Mouse (Mus musculus): ENCODE data around the gene Gba2.

Gba2 gene

DNA sequence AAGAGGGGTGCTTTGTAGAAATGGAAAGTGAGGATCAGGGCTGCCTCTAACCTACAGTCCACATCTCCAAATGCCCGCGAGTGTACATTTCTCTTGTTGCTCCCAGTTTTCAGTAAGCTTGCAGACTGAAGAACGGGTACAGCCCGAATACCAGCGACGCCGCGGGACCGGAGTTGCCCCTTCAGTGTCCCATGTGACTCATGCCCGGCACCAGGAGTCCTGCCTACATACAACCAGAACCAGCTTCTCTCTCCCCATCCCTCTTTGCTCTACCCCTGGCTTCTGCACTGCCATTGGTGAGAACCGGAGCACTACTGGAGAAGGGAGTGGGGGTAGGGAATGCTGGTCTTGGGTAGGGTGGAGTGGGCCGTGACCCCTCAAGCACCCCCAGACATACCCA is 2.7 kb upstream of the Gba2 start:
- no peak for DNase-seq (ENCODE audit: low read depth, low spot score)

DNA sequence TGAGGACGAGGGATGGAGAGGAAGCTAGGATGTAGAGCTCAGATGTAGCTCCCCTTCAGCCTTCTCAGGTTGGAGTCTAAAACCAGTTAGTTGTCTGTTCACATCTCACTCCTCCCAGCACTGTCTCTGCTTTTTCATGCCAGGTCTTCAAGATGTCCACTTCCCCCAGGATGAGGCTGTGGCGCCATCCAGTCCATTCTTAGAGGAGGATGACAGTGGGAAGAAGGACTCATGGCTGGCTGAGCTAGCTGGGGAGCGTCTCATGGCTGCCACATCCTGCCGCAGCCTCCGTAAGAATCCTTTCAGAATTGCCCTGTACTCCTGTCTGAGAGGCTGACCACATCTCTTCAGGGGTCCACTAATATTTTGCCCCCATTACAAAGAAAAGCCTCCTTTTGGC is 2.0 kb upstream of the Gba2 start:
- no peak for DNase-seq (ENCODE audit: low read depth, low spot score)

DNA sequence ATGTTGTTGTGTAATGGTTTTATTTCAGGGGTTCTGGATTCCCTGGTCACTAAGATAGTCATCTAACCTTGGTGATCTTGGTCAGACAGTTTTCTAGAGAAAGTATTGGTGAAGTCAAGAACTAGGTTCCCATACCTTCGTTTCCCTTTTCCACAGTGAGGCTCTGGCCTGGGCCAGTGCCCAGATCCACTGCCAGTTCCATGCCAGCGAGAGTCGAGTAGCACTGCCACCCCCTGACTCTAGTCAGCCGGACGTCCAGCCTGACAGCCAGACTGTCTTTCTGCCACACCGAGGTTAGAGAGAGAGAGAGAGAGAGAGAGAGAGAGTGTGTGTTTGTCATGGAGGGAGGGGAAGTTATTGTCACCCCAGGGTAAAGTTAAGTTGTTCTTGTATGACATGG is 1.1 kb upstream of the Gba2 start:
- DNase-seq (ENCODE audit: low read depth, low spot score): no peak

DNA sequence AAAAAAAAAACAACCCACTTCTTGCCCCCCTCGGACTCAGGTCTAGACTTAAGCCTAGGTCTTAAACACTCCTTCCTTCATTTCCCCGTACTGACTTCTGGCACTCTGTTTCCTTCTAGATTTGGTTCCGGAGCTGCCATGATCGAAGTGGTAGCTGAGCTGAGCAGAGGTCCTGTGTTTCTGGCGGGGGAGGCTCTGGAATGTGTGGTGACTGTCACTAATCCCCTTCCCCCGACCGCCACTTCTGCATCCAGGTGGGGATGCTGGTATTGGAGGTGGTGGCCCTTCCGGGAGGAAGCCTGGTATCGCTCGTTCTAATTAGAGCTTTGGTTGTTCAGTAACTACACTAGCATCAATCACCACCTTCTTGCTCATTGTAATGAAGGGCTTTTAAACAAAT is 583 bp upstream of the Gba2 start:
- no peak for DNase-seq (ENCODE audit: low read depth, low spot score)

DNA sequence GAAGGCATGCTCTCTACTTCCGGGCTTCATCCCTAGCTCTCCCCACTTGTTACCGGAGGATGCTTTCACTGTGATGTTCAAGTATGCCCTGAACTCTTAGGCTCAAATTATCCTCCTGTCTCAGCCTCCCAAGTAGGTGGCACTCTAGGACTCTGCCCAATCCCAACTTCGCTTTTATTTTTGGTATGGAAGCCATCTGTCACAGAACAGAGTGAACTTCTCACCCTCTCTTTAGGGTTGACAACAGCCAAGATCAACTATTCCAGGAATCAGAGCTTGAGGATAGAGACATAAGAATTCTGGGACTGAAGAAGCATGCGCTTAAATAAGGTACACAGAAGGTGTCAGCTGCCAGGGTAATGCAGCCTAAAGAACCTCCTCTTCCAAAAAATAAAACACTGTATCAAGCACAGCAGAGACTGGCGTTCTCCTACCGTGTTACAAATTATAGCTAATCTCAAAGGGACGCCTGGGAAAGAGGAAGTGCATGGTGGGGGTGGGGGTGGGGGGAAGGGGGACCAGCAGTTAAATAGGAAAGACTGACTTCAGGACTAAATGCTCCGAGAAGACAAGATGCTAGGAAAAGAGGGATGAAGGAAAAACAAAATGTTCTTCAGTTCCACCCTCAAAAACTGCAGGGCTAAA is 1.3 kb downstream of the Gba2 start:
- no peak for DNase-seq (ENCODE audit: low read depth, low spot score)

DNA sequence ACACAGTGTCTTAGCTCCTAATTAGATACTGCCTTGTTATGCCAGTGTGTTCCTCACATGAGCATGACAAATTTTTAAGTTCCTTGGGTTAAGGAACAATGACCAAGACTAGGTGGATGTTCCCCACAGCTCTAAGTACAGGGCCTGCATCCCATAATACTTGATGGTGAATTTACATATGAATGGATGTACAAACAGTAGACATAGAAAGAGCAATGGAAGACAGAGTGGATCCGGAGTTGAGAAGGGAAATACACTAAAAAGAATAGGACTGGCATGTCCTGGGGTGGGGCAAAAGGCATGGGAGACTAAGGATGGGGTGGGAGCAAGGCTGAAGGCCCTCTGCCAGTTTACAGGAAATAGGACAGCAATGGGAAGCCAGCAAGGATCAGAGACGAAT is 3.3 kb downstream of the Gba2 start:
- DNase-seq (ENCODE audit: low read depth, low spot score): no peak

DNA sequence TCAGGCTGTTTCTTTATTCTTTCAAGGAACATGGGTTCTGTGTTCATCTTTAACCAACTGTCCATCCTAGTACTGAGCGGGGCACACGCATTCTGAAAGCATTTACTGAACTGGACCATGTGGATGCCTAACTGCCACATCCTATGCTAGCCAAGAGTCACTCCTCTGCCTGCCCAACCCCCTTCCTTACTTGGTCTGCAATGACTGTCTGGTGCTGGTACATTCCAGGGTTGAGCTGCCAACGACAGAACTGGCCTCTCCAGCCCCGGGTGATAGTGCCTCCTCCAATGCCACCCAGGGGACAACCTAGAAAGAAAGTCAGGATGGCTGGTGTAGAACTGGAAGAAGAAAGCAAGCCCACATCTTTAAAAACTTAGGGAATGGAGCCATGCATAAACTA is 5.1 kb downstream of the Gba2 start:
- no peak for DNase-seq (ENCODE audit: low read depth, low spot score)

DNA sequence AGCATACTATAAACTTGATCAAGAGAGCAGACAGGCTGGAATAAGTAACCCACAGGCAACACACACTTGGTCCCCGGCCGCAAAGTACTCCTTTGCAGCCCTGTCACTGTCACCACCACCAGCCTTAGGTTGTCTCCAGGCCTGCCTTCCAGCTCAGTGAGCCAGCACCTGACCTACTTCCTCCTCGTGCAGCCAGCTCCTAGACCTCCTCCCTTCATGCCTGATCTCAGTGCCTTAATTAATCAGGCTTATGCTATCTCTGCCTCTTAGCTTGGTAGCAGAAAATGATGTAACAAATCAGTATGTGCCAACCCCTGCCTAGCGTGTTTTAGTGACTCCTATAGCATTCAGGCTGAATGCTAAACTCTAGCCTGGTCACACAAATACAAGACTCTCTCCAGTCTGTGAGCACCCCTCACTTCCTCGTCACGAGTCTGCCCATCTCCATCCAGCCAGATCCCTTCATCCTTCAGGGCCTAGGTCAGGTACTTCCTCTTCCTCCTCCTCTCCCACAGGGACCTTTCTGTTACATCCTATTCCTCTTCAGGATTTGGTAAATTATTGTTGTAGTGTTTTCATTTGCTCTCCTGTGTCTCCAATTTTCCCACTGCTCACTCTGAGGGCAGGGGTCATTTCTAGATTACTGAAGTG is 7.2 kb downstream of the Gba2 start:
- no peak for DNase-seq (ENCODE audit: low read depth, low spot score)

DNA sequence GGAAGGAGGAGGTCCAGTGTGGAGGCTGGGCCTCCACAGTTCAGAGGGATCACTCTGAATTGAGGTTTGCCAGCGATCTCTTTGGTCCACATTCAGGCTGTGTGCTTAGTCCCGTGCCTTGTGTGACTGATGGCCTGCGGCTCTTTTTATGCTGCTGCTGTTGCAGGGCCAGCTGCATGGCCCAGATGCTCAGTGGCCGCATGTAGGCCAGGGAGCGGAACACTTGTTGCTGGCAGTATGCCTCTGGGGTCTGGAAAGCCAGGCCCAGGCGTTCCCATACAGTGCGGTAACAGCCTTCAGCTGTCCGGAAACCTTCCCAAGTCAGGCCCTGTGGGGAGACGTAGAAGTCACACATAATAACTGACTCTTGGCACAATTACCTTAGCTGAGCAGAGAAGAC is 11.5 kb downstream of the Gba2 start:
- no peak for DNase-seq (ENCODE audit: low read depth, low spot score)

DNA sequence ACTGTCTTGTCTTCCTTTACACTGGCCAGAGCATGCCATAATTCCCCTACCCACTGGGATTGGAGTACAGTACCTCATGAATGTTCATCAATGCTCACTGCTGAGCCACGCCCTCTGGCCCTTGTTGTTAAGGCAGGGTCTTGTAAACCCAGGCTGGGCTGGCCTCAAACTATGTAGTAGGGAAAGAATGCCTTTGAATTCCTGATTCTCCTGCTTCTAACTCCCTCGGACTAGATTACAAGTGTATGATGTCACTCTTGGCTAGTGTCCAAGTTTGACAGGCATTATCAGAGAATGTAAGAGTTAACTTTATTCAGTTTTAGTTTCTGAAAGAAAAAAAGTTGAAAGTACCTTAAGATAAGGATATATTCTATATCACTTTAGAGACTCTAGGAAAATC is 14.4 kb downstream of the Gba2 start:
- DNase-seq (ENCODE audit: low read depth, low spot score): no peak

DNA sequence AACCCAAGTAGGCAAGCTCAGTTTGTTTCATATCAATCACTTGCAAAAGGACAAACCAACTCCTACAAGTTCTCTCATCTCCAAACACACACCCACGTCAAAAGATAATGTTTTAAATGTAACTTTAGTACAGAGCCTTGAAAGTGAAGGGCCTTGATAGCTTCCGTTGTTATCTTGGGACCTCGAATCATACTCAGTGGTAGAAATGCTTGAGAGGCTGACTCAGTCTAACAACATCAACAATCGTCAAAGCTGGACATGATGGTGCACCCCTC is 15.1 kb downstream of the Gba2 start:
- DNase-seq (ENCODE audit: low read depth, low spot score): no peak

DNA sequence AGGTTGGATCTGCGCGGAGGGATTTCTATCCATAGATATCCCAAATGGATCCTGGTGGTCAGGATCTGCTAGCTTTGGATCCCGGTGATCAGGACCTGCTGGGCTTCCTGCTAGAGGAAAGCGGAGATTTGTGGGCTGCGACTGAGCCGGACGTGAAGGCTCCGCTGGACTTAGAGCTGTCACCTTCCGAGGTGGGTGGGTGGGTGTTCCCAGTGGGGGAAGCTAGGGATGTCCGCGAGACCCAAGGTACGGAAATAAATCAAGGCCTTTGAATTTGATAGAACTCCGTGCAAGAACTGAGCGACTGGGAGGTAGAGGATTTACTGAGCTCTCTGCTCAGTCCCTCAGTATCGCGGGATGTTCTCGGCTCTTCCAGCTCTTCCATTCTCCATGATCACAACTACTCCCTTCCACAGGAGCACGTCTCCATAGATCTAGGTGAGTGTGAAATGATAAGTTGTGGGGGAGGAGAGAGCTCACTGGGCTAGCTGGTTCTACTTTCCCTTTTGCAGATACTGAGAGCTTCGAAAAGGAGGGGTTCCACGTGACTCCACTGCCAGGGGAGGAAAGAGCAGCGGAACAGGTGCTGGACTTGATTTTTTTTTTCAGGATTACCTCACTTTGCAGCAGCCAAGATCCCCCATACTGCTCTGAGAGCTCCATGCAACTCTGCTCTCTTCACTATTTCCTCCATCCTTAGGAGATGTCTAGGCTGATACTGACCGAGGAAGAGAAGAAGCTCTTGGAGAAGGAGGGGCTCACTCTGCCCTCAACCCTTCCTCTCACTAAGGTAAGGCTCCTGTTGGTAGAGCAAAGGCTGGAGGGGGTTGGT is 15.7 kb downstream of the Gba2 start:
- DNase-seq (ENCODE audit: low read depth, low spot score): no peak

DNA sequence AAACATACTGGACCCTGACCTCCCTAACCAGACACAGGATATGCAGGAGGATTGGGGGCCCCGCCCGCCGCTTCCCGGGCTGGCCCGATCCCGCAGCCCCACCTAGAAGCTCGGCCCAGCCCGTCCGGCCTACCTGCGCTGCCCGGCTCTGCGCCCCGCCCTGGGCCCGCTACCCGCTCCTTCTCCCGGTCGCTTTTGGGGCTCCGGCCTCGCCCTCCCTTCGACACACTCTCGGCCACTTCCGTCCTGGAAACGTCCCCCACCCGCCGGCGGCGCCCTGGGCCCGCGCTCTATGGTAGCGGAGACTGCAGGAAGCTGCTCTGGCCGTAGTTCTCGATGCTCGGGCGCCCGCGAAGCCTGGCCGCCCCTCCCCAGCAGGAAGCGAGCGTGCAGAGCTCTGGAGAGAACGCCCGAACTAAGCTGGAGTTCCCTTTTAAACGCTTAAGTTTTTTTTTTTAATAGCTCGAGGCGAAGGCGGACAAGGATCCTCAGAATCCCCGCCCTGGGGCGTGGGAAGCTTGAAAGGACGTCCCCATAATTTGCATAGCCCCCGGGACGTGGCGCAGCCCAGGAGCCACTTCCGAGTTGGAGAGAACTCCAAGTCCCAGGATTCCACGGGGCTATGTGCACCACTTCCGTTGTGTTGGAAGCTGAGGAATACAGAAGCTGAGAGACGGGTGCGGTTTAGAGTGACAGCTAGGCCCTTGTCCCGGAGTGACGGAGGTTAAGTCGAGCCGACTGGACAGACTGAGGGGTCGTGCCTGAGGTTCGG is 16.5 kb downstream of the Gba2 start, which contains the start of the genes Creb3 and Tln1:
TSS of gene Creb3 (plus strand) at position 336 of the 772 bp plus-strand sequence.
TSS of gene Tln1 (minus strand) at position 695 of the 772 bp plus-strand sequence.
- DNase-seq (ENCODE audit: low read depth, low spot score): peak; percentile 94

DNA sequence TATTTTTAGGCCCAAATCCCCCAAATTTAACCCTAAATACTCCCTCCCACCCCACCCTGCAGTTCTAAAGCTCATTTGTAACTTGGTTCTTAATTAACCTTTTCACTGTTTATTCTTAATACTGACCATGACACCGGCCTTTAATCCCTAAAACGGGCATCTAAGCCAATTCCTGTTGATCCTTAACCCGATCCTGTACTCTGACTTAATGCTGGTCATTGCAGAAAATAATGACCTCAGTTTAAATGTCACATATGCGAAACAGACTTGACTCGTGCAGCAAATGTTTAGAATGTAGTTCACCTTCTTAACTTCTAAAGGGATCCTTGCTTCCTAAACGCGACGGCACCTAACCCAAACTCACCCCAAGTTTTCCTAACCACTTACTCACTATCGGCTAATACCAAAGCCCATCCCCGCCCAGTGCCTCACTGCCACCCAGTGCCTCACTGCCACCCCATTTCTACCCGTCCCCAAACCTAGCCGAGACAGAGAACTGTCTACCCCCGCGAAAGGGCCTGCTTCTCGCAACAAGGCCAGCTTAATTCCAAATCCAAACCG is 17.2 kb downstream of the Gba2 start:
- DNase-seq (ENCODE audit: low read depth, low spot score): no peak

DNA sequence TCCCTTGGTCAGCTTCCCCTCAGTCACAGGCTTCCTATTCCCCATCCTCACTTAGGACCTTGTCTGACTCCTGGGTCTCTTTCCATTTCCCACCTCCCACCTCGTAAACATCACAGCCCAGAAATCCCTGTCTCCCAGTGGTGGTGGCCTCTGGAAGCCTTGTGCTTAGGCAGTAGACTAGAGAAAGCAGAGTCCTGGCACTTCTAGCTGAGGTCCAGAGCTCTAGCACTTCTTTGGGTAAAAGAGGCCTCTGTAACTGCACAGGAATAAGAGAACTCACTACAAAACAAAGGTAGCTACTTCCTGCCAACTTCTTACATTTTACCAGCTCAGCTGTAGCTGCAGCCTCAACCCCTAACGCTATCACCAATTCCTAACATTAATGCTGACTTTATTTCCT is 17.7 kb downstream of the Gba2 start:
- DNase-seq (ENCODE audit: low read depth, low spot score): no peak

DNA sequence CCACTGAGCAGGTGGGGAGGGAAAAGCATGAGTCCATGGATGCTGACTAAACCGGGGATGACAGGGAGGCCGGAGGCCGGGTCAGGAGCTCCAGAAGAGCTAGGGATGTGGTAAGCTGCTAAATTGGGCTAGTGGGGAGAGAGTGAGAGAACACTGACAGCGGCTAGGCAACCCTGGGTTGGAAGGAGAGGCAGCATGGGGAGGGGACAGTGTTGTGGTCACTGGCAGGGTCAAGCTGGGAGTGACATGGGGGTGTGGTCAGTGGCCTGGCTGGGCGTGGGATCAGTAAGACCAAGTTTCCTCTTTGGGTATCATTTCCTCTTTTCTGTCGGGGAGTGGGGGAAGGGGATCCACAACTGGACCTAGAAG is 18.4 kb downstream of the Gba2 start:
- DNase-seq (ENCODE audit: low read depth, low spot score): no peak

DNA sequence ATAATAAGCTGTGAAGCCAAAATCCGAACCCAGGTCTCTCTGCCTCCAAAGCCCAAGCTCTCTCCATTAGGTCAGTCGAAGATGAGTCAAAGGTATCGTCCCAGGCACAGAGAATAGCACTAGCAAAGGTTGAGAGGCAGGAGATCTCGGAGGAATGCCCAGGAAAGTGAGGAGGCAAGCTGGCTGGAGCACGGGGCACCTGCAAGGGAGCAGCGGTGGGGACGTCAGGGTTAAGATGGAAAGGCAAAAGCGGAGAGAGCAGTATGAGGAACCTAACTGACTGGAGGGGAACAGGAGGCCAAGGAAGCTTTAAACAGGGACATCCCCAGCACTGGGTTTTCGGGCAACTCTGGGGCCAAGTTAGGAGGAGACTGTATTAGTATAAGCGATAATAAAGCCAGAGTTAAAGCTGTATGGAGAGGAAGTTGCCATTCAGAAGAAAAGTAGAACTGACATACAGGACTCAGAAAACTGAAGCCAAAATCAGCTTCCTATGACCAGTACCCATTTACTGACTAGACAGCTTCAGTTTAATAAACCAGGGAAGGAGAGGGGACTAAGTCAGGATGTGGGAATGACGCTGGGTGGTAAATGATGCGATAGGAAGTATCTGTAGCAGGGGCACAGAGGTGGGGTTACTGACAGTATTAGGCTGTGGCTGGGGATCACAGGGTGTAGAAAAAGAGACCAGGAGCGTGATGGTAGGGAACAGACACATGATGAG is 19.0 kb downstream of the Gba2 start:
- no peak for DNase-seq (ENCODE audit: low read depth, low spot score)

DNA sequence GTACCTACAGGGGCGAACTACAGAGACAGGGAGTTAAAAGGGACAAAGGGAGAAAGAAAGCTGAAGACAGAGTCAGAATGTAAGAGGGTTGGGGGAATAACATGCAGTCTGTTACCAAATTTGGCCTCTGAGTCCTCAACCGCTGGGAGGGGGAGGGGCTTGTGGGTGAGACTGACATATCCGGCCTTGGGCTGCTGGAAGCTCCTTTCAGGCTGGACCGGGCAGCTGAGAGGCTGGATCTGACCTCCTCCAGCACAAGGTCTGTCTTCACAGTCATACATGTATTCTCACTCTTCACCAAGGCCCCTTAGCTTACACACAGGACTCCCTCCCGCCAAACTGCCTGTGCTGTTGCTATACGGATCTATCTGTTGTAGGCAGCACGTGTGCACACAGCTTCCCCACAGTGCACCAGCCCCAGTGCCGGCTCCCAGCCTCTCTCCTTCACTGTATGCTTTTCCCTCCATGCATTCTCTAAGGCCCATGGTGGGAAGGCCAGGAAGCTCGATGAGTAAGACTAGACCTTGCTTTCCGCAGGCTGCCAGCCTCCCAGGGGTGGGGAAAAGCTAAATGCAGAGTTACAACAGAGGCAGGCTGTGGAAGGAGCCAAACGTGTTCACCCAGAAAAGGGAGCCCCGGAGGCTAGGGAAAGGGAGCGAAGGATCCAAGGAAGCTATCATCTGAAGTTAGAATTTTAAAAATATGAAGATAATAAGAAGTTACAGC is 19.9 kb downstream of the Gba2 start:
- peak; percentile 22 for DNase-seq (ENCODE audit: low read depth, low spot score)

DNA sequence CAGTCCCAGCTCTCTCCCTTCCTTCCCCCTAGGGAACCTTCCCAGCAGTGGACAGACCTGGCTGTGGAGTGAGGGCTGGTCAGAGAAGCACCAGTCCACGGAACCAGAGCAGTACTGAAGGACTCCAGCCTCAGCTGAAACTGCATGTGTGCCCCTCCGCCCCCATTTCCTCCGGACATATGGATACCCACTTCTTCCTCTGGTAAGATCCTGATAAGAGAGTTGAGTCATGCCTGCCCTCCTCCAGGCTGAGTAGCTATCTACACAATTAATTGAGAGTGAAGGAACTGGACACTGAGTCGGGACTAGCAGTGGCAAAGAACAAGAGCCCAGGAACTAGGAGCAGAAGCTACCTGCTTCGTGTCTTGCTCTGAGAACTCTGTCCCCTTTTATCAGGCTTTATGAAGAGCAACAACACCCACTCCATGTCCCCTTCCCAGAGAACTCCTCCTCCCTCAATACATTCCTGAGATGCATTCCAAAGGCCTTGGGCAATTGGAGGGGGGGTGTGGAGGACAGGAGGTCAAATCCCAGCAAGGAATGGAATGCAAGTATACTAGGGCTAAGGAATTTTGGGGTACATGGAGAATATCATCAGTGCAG is 20.5 kb downstream of the Gba2 start:
- no peak for DNase-seq (ENCODE audit: low read depth, low spot score)

DNA sequence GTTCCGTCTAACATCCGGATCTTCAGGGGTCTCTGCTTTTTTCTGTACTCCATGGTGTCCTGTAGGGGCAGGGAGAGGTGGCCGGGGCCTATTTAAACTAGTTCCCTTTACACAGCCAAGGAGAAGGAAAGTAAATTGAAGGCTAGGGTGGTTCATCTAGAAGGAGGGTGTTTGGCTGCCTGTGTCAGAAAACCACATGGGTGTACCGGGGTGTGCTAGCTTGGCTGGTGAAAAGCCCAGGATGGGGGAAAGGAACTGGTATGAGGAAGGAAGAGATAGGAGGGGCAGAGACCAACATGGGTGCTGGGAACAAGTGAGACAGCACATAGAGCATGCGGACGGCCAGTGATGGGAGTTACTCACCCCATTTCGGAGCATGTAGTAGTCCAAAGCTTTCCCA is 22.7 kb downstream of the Gba2 start:
- no peak for DNase-seq (ENCODE audit: low read depth, low spot score)
